Mouse (Mus musculus): ENCODE data around the gene Prr3.
"Not testable (repeated sequence)": the region's sequence is repeated elsewhere in the genome, so short reads cannot be mapped to it uniquely, and the experiment has no call there.

Prr3 gene

DNA sequence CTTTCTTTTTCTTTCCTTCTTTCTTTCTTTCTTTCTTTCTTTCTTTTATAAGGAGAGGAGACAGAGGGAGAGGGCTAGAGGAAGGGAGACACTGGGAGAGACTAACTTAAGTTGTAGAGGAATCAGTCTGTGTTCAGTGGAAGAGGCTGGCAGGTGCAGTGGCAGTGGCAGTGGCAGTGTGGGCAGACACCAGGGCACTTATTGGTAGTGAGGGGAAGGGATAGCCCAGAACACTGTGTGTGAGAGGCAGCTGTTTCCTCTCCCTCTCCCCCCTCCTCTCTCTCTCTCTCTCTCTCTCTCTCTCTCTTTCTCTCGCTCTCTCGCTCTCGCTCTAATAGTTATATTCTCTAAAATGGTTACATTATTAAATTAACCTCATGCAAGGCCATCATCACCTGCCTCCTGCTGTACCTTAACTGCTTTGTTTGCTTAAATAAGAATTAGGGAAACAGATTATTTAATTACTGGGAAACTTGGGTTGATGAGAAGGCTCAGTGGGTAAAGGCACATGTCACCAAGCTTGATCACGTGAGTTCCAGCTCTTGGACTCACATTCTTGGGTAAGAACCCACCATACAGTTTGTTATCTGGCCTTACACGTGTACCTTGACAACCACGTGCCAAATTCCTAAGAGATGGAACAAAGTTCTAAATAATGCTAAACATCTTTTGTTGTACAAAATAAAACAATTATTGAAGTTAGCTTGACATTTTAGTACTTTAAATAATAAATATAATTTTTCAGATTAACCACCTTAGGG, 18.7 kb upstream of the Prr3 start:
- DNase-seq, result peak; percentile 48 to 51

GRCm38 (mm10) chr17:35997713-35998510, 17.9 kb upstream of the Prr3 start:
- peak; percentile 80 to 85 for DNase-seq

DNA sequence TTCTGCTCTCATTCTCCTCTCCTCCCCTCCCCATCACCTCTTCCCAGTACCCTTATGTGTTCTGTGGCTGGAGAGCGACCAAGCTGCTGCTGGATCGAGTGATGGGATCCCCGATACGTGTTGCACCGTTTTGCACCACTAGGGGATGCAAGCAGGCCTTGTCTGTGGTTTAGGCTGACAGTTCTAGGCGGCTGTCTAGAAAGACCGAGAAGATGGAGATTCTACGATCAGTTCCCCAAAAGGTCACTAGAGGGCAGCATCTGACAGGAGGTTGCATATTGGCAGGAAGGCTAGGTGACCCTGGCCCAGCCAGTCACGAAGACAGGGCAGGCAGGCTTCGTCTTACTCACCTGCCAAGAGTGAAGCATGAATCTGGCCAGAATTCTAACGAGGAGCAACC, 16.9 kb upstream of the Prr3 start:
- DNase-seq, result peak; percentile 98

- DNase-seq, result peak in 1 of 2 experiments; percentile 13
These were observed 14.8 kb upstream of the Prr3 start for GRCm38 (mm10) chr17:35994879-35995240.

DNA sequence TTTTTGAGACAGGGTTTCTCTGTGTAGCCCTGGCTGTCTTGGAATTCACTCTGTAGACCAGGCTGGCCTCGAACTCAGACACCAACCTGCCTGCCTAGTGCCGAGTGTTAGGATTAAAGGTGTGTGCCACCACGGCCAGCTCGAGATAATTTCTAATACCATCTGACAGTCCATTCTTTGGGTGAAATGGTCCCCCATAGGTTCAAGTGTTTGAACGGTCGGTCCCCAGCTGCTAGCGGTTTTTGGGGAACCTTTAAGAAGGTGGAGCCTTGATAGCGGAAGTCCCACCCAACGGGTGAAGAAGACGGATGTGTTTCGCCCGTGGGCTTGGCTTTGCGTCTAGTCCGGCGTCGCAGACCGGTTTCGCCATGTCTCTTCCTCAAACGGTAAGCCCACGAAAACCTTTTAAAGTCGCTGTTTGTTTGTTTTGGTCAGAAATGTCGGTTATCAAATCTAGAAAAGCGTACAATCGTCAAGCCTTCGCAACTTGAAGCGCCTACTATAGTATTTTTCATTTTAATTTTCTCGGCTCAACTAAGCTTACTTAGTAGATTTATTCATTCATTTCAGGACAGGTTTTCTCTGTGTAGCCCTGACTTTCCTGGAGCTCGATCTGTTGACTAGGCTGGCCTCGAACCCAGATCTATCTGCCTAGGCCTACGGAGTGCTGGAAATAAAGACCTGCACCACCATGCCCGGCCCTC, 14.3 kb upstream of the Prr3 start:
- peak; percentile 79 to 82 for DNase-seq

DNA sequence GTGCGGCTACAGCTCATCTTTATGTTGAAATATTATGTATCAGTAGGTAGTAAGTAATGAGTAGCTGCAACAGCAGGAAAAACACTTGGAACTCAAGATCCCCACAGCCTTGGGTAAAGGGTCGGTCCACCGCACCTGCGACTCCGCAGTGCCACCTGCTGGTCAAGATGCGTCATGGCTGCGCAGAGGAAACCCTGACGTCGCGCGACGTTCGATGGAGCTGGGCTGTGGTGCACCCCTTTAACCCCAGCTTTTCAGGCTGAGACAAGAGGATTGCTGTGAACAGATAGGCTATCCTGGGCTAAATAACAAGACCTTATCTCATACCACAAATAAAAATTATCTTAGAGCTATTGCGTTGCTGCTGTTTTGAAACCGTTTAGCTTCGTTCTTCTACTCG, 13.6 kb upstream of the Prr3 start:
- DNase-seq, result peak; percentile 87 to 88

DNA sequence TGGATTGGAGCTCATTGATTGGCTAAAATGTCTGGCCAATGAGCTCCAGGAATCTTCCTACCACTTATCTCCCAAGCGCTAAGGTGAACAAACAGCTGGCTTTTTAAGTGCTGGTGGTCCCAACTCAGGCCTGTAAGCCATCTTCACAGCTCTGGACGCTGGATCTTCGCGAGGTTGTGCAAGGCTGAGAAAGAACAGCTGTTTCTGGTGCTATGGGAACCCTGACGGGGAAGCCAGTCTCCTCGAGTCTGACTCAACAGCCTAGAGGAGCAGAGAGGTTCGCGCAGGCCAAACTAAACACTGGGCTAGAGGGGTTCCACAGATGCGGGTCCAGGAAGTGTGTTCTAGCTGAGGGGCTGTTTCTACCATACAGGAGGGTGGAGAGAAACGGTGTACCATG, 11.7 kb upstream of the Prr3 start:
- no peak for DNase-seq

GRCm38 (mm10) chr17:35981776-35982175, 1.7 kb upstream of the Prr3 start:
- no peak for DNase-seq

DNA sequence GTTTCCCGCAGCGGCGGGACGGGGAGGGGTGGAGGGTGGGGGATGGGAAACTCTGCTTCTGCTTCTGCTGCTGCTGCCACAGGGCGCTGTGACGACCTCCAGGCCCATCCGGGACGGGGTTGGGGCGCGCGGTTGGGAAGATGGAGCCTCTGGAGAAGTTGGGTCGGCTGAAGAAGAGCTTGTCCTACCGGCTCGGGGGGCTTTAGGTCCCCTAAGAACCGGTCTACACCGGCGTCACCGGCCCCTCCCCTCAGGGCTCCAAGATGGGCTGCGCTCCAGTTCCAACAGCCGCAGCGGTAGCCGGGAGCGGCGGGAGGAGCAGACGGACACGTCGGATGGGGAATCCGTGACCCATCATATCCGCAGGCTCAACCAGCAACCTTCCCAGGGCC, 323 bp upstream of the Prr3 start:
- no peak for DNase-seq

DNA sequence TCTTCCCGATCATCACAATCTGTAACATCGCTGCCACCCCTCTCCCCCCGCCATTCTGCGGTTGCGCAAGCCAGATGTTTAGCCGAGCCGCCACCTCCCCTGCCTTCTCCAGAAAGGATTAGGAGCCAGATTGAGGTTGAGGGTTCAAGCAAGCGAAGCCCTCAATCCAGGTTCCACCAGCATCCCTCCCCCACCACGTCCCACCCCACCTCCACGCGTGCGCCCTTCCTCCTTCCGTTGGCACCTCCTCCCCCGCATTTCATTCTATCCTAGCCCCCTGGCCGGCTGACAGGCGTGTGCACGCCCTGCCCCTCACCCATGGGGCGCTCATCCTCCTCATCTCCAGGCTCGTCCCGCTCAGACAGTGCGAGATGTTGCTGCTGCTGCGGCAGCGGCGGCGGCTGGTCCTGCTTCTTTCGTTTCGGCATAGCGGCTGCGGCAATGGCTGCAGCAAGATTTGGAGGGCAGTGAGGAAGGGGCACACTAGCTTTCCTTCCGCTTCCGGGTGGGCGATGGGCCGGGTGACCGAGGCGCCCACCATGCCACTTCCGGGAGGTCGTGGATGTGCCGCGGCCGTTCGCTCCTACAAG, 1.1 kb downstream of the Prr3 start:
- DNase-seq, result no peak

DNA sequence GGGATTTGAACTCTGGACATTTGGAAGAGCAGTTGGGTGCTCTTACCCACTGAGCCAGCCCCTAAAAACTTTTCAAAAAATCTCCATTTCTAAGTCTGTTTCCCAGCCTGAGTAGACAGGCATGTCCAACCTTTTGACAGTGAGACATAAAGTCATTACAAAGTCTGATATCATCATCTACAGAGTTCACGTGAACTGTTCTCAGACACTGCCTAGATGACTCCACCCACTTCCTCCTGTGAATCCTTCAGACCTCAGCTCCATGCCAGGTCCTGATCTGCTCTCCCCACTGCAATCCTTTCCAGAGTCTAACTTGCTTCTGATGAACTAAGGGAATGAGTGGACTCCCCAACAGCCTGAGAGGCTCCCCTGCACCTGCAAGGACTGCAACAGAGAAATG, 7.9 kb downstream of the Prr3 start:
- no peak for DNase-seq

GRCm38 (mm10) chr17:35969418-35970389, 10.3 kb downstream of the Prr3 start, which contains the start of gene Abcf1:
Gene Abcf1 (minus strand): TSS chr17:35969761.
- DNase-seq, result peak; percentile 100

GRCm38 (mm10) chr17:35967621-35968020, 12.4 kb downstream of the Prr3 start:
- no peak for DNase-seq

DNA sequence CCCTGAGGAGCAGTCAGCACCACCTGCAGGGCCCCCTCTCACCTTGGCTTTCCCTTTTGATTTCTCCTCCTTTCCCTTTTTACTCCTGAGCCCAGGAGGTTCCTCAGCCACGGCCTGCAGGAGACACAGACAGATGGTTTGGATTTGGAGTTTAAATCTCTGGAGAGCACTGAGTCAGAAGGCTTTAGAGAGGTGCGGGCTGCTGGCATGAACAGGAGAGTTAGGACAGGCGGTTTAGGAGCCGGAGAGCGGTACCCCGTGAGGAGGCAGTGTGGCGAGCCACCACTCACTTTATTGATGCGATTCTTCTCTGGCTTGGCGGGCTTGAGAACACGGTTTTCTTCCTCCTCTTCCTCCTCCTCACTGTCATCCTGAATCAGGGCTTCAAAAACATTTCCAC, 16.8 kb downstream of the Prr3 start:
- DNase-seq, result no peak

GRCm38 (mm10) chr17:35958533-35959223, 21.4 kb downstream of the Prr3 start:
- no peak for DNase-seq

GRCm38 (mm10) chr17:35954665-35955064, 25.4 kb downstream of the Prr3 start:
- DNase-seq, result no peak

DNA sequence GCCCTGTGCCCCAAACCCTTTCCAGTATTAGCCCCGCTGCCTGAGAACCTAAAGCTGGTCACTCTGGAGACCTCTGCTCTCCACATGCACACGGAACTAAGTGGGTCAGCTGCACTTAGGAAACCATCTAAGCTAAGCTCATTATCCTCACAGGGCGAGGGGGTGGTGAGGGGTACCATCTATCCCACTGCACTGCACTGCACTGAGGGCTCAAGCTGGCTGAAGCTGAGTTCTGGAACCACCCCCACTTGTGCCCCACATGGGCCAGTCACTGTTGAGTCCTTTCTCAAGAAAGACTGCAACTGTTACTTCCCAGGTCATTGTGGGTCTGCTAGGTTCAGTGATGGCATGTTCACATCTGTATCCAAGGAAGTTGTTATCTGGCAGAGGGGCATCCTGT, 27.5 kb downstream of the Prr3 start:
- DNase-seq, result not testable (repeated sequence)

DNA sequence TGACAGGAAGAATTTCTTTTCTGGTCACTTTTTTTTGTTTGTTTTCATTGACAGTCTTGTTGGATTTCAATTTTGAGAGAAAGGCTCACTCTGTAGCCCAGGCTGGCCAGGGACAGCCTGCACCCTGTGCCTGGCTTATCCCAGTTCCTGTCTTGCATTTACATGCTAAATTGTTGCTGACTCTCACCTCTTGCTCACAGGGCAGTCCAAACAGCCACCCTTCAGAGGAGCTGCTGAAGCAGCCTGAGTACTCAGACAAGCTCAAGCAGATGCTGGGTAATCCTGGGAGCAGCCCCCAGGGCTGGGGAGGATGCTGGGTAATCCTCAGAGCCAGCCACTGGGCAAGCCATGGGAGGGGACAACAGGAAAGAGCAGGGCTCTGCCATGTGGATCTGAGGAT, 29.1 kb downstream of the Prr3 start:
- DNase-seq, result not testable (repeated sequence)

GRCm38 (mm10) chr17:35939941-35940340, 40.1 kb downstream of the Prr3 start:
- DNase-seq, result no peak

GRCm38 (mm10) chr17:35939108-35939507, 40.9 kb downstream of the Prr3 start:
- no peak for DNase-seq

GRCm38 (mm10) chr17:35937700-35938348, 42.2 kb downstream of the Prr3 start:
- DNase-seq, result peak; percentile 74
